Mouse (Mus musculus) 3T3-L1 (cell line): Measurements from ENCODE around the gene Chil4.
"Not testable (repeated sequence)": the region's sequence is repeated elsewhere in the genome, so short reads cannot be mapped to it uniquely, and the experiment has no call there.

Source experiments
- DNase-seq: peaks from one replicate; pipeline ENCODE4 v3.0.0-alpha.2; 2015; ENCODE audit warnings: low read depth, low spot score

Gene Chil4

GRCm38 (mm10) chr3:106219407-106219806, at the start of gene Chil4:
Gene Chil4, minus strand, starts transcription at chr3:106219507.
- no peak for DNase-seq

DNA sequence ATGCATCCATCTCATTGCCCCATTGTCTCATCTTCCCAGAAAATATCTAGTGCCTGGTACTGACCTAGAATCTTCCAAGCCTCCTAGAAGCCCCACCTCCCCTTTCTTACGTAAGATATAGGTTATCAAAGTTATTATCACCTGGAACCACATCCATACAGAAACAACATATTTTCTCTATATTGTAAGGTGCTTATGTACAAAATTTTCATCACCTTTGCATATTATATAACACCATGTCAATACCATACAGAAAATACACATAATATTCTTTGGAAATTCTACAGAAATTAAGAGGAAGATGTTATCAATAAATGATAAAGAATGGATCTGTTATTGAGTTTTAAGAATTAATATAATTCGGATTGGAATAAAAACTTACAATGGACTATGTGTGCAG, 46.5 kb upstream of the Chil4 start:
- DNase-seq, result no peak

- no peak for DNase-seq
Observed at GRCm38 (mm10) chr3:106264854-106265253, 45.5 kb upstream of the Chil4 start.

- not testable (repeated sequence) for DNase-seq
Observed at GRCm38 (mm10) chr3:106257076-106257475, 37.8 kb upstream of the Chil4 start.

GRCm38 (mm10) chr3:106252719-106253118, 33.4 kb upstream of the Chil4 start:
- DNase-seq, result no peak

- not testable (repeated sequence) for DNase-seq
Observed at GRCm38 (mm10) chr3:106250763-106251399, 31.6 kb upstream of the Chil4 start.

GRCm38 (mm10) chr3:106247369-106247768, 28.1 kb upstream of the Chil4 start:
- DNase-seq, result not testable (repeated sequence)

DNA sequence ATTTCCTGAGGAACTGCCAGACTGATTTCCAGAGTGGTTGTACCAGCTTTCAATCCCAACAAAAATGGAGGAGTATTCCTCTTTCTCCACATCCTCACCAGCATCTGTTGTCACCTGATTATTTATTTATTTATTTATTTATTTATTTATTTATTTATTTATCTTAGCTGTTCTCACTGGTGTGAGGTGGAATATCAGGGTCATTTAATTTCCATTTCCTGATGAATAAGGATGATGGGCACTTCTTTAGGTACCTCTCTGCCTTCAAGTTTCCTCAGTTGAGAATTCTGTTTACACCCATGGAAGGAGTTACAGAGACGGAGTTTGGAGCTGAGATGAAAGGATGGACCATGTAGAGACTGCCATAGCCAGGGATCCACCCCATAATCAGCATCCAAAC, 20.9 kb upstream of the Chil4 start:
- not testable (repeated sequence) for DNase-seq

DNA sequence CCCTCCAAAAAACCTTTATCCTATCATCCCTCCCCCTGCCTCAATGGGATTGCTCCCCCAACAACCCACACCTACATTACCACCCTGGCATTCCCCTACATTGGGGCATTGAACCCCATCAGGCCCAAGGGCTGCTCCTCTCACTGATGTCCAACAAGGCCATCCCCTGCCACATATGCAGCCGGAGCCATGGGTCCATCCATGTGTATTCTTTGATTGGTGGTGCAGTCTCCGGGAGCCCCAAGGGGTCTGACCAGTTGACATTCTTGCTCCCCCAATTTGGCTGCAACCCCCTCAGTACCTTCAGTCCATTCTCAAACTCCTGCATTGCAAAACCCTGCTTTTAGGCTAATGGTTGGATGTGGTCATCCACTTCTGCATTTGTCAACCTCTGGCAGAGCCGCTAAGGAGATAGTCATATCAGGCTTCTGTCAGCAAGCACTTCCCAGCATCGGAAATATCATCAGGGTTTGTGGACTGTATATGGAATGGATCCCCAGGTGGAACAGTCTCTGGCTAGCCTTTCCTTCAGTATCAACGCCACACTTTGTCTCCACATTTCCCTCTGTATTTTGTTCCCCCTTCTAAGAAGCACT, 20.0 kb upstream of the Chil4 start:
- no peak for DNase-seq

DNA sequence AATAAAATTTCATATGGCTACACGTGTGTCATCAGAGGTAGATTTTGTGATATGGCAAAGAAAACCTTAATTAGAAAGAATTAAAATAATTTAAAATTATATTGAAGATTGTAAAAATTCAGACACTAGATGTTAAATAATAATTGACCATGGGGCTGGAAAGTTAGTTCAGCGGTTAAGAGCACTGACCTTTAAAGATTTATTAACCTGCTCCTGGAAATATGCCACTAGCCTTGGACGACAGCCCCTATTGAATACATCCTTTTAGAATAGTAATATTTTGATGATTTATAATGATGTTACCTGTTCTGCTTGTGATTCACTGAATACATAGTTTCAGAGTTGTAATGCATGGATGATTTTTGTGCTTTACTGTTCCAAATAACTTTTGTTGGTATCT, 4.1 kb upstream of the Chil4 start:
- not testable (repeated sequence) for DNase-seq

GRCm38 (mm10) chr3:106221625-106222265, 2.4 kb upstream of the Chil4 start:
- no peak for DNase-seq

DNA sequence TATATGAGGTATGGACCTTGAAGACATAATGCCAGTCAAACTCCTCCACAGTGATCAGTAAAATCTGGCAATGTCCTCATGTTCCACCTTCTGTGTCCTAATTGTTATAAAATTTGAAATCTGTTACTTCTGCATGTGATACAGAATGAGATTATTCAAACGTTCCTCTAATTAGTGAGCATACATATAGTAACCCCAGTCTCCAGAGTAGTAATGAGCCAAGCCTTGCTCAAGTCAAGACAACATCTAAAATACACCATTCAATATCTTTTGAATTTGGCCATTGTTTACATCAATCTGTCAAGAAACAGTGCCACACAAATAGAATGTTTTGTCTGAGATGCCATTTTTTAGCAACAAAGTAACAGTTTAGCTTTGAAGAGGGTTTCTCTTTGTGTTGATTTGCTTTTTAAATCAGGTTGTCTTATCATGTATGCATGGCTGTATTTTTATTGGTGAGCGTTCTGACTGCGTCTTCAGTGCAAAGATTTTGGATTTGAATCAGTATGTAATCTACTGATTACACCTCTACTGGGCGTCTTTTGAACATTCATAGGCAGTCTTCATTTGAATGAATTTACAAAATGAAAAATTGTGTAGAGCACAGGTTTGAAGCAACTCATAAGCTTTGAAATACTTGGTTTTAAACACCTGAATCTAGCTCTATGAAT, 888 bp downstream of the Chil4 start:
- not testable (repeated sequence) for DNase-seq

DNA sequence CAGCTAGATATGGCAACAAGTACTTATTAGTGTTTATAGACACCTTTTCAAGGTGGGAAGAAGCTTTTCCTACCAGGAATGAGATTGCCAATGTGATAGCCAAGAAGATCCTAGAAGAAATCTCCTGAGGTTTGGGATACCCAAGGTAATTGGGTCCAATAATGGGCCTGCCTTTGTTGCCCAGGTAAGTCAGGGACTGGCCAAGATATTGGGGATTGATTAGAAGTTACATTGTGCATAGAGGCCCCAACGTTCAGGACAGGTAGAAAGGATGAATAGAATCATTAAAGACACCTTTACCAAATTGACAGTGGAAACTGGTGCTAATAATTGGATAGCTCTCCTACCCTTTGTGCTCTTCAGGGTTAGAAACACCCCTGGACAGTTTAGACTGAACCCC, 21.3 kb downstream of the Chil4 start:
- not testable (repeated sequence) for DNase-seq

DNA sequence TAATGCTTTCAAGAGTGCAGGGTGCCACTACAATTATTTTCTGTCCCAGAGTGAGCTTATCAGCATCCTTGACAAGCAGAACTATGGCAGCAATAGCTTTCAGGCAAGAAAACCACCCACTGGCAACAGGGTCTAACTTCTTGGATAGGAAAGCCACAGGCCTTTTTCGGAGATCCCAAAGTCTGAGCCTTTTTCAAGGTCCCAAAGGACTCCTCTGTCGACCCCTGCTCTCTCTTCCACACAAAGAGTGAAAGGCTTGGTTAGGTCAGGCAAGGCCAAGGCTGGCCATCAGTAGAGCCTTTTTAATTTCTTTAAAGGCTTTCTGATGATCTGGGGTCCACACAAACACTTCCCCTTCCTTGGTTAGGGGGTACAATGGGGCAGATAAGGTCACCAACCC, 22.1 kb downstream of the Chil4 start:
- not testable (repeated sequence) for DNase-seq

GRCm38 (mm10) chr3:106196276-106196675, 23.0 kb downstream of the Chil4 start:
- no peak for DNase-seq

DNA sequence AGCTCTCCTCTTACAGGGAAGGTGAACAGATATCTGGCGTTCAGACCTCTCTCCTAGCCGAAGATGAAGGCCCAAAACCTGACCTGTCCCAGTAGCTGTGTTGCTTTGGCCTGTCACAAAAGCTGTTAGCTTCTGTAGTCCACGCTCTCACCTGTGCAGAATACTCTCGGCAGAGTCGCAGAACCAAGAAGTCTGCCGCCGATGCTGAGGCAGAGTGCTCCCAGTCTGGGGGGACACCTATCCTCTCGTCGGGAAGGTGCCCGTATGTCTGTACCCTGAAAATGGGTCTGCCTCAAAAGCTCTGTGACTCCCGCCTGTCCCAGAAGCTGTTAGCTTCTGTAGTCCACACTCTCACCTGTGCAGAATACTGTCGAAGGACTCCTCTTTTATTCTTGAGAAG, 23.8 kb downstream of the Chil4 start:
- DNase-seq, result no peak

- DNase-seq, result no peak
Observed at GRCm38 (mm10) chr3:106187991-106188390, 31.3 kb downstream of the Chil4 start.

- no peak for DNase-seq
Observed at GRCm38 (mm10) chr3:106177509-106178189, 41.7 kb downstream of the Chil4 start.

DNA sequence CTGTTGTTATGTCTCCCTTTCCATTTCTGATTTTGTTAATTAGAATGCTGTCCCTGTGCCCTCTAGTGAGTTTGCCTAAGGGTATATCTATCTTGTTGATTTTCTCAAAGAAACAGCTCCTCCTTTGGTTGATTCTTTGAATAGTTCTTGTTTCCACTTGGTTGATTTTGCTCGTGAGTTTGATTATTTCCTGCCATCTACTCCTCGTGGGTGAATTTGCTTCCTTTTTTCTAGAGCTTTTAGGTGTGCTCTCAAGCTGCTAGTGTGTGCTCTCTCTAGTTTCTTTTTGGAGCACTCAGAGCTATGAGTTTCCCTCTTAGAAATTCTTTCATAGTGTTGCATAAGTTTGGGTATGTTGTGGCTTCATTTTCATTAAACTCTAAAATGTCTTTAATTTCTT, 44.3 kb downstream of the Chil4 start:
- DNase-seq, result not testable (repeated sequence)

GRCm38 (mm10) chr3:106172506-106172905, 46.8 kb downstream of the Chil4 start:
- DNase-seq, result not testable (repeated sequence)

DNA sequence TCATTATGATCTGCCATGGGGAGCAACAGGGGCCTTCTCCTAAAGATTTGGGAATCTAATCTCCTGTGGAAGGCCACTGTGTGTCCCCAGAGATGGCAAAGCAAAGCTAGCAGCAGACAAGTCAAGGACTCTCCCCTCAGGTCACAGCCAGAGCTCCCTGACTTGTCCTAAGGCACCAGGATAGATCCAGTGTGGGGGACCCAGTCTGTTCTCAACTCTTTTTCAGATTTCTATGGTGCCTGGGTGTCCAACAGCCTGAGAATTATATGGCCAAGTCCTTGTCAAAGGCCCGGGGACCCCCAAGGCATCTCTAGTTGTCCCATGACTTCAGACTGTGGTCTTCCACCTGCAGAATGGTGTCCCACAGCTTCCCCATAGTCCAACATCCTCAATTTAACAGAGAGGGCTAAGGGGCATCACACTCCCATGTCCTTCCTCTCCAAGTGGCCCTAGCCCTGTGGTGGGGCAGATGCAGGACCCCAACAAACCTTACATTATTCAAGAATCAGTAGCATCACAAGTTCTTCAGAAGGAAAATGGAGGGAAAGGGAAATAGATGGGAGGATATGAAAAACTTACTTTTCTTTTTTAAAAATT, 48.1 kb downstream of the Chil4 start:
- no peak for DNase-seq
